Mouse (Mus musculus) cerebellum, adult 2 months (tissue): Measurements from ENCODE around the gene a. TPM values are rescaled to one million over a fixed set of nuclear protein-coding genes. Genes with fewer than 3 reads are reported as not detected.

ENCODE experiments used
- DNase-seq, 2 experiments: peaks; one replicate each; pipeline ENCODE4 v3.0.0; 2021
- H3K27ac ChIP-seq: fragments of 200-500 bp; 2 replicates; pipeline ENCODE4 v1.5.1; 2012; ENCODE audit warnings: low read length, control low read depth, inconsistent platforms; ENCODE audit not compliant: insufficient read depth
- H3K27me3 ChIP-seq: fragments of 200-500 bp; 2 replicates; pipeline ENCODE4 v1.6.1; 2012; ENCODE audit warnings: inconsistent platforms, mild to moderate bottlenecking, low read length, moderate library complexity; ENCODE audit not compliant: control insufficient read depth, insufficient read depth
- H3K4me1 ChIP-seq: fragments of 200-500 bp; 2 replicates; pipeline ENCODE4 v1.6.1; 2011; ENCODE audit warnings: low read length; ENCODE audit not compliant: control insufficient read depth, insufficient read depth
- H3K4me3 ChIP-seq: fragments of 200-500 bp; replicated peaks from 2 replicates; pipeline ENCODE3; 2011; ENCODE audit warnings: mild to moderate bottlenecking, low read depth, low read length, control low read depth; ENCODE audit not compliant: insufficient read depth
- CTCF ChIP-seq: fragments of 200-500 bp; IDR thresholded peaks from 2 replicates; pipeline ENCODE4 v1.5.1; 2011; ENCODE audit warnings: low read depth, mild to moderate bottlenecking, control low read depth, low read length, moderate library complexity, borderline replicate concordance; ENCODE audit not compliant: insufficient read depth
- POLR2A ChIP-seq: fragments of 200-500 bp; IDR thresholded peaks from 2 replicates; pipeline ENCODE4 v1.6.1; 2011; ENCODE audit warnings: low read length, control low read depth, borderline replicate concordance; ENCODE audit not compliant: insufficient read depth
- WGBS: fragments of 180-500 bp; shearing (Covaris S2); methylation state at CpG from one replicate; pipeline ENCODE4 v1.1.7; 2018; 5-methylcytosine and 5-hydroxymethylcytosine counted together
- polyA plus RNA-seq: library from polyadenylated mRNA; depleted of rRNA; stranded (reverse); fragments of >200 nt; gene quantifications from 2 replicates; pipeline ENCODE4 v1.2.3, GENCODE M21; 2012

Gene a
- polyA plus RNA-seq, 1 experiment = 0.28 TPM

GRCm38 (mm10) chr2:155071027-155071426, 279.8 kb downstream of the a start:
- WGBS = 51% methylated on average over 9 of the region's 9 CpGs
- H3K27me3 ChIP-seq = no peaks in the 10 kb centered on the region
- DNase-seq = no peak
- no peak for TF ChIP-seq CTCF
- TF ChIP-seq POLR2A = no peak
- H3K4me3 ChIP-seq = no peak overlapping the region
- no peak overlapping the region for H3K27ac ChIP-seq
- H3K4me1 ChIP-seq = peaks cover 4% of the 10 kb centered on the region; the same call in 1 of the 2 replicates

- DNase-seq = no peak
- no peaks in the 10 kb centered on the region for H3K27me3 ChIP-seq
- no peak overlapping the region for H3K27ac ChIP-seq
- 91% methylated on average over 8 of the region's 8 CpGs for WGBS
- H3K4me1 ChIP-seq = peaks cover 4% of the 10 kb centered on the region; the same call in 1 of the 2 replicates
- no peak for TF ChIP-seq CTCF
- no peak for TF ChIP-seq POLR2A
- H3K4me3 ChIP-seq = no peak overlapping the region
Measured at GRCm38 (mm10) chr2:155072353-155073145, 281.3 kb downstream of the a start.

- Histone ChIP-seq H3K4me3 (peak overlapping the region; percentile 83), H3K27me3 (no peaks in the 10 kb centered on the region), H3K27ac (no peak overlapping the region), H3K4me1 (peaks cover 4% of the 10 kb centered on the region; the same call in 1 of the 2 replicates)
- no peak for DNase-seq
- 16% methylated on average over 3 of the region's 3 CpGs for WGBS
- no peak for TF ChIP-seq CTCF
- TF ChIP-seq POLR2A = no peak
Measured at GRCm38 (mm10) chr2:155073347-155073746, 282.1 kb downstream of the a start.

GRCm38 (mm10) chr2:155073978-155074765, 283.0 kb downstream of the a start, which contains the start of gene Ahcy:
TSS of gene Ahcy (minus strand) at chr2:155074497.
- Histone ChIP-seq H3K27ac (peak within 1 kb of the TSS; percentile 66), H3K27me3 (no peaks in the 10 kb centered on the region), H3K4me3 (peak within 1 kb of the TSS; percentile 83), H3K4me1 (peaks cover 4% of the 10 kb centered on the region; the same call in 1 of the 2 replicates)
- peak; percentile 94 for DNase-seq
- TF ChIP-seq CTCF (no peak), POLR2A (peak; percentile 91; the same call in 1 of the 2 replicates)
- 1% methylated on average over 56 of the region's 56 CpGs for WGBS

GRCm38 (mm10) chr2:155074766-155075330, 283.6 kb downstream of the a start:
- Histone ChIP-seq H3K4me1 (peaks cover 4% of the 10 kb centered on the region; the same call in 1 of the 2 replicates), H3K27ac (peak overlapping the region; percentile 66), H3K4me3 (peak overlapping the region; percentile 83), H3K27me3 (no peaks in the 10 kb centered on the region)
- DNase-seq = peak in 1 of 2 experiments; percentile 48
- WGBS = 18% methylated on average over 12 of the region's 12 CpGs
- no peak for TF ChIP-seq CTCF
- TF ChIP-seq POLR2A = no peak

GRCm38 (mm10) chr2:155075649-155076048, 284.4 kb downstream of the a start:
- Histone ChIP-seq H3K4me3 (no peak overlapping the region), H3K27ac (no peak overlapping the region), H3K27me3 (no peaks in the 10 kb centered on the region), H3K4me1 (peaks cover 4% of the 10 kb centered on the region; the same call in 1 of the 2 replicates)
- TF ChIP-seq POLR2A (no peak), CTCF (no peak)
- no peak for DNase-seq
- WGBS = 89% methylated on average over 6 of the region's 6 CpGs

GRCm38 (mm10) chr2:155079500-155080178, 288.4 kb downstream of the a start:
- Histone ChIP-seq H3K27ac (no peak overlapping the region), H3K4me3 (no peak overlapping the region), H3K4me1 (peaks cover 4% of the 10 kb centered on the region; the same call in 1 of the 2 replicates), H3K27me3 (no peaks in the 10 kb centered on the region)
- TF ChIP-seq CTCF = no peak
- no peak for TF ChIP-seq POLR2A
- no peak for DNase-seq
- WGBS = 55% methylated on average over 7 of the region's 7 CpGs
